Mouse (Mus musculus) spleen, postnatal 4 days (tissue): ENCODE results near the gene Cdh5.
"Not testable (repeated sequence)": the region's sequence is repeated elsewhere in the genome, so short reads cannot be mapped to it uniquely, and the experiment has no call there.

Experiments used
- DNase-seq, 2 experiments: peaks; one replicate each; pipeline ENCODE4 v3.0.0; 2022; ENCODE audit warnings: low spot score in 2 of 2

Cdh5 gene

DNA sequence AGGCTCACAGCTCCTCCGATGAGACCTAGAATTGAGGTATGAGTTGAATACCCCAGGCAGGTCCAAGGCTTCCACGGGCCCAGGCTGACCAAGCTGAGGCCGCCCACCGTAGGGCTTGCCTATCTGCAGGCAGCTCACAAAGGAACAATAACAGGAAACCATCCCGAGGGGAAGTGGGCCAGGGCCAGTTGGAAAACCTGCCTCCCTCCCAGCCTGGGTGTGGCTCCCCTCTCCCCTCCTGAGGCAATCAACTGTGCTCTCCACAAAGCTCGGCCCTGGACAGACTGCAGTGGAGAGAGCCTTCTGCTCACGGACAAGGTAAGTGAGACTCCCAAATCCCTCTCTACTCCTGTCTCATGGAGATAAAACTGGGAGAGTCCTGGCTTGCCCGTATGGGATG lies at the start of gene Cdh5:
Gene Cdh5 (plus strand): TSS at position 211 of the 400 bp plus-strand sequence.
- no peak for DNase-seq

GRCm38 (mm10) chr8:104059922-104060321 lies 41.5 kb upstream of the Cdh5 start:
- no peak for DNase-seq

GRCm38 (mm10) chr8:104060446-104060845 lies 41.0 kb upstream of the Cdh5 start:
- DNase-seq: no peak

- DNase-seq: no peak
These were observed 40.1 kb upstream of the Cdh5 start for GRCm38 (mm10) chr8:104061048-104061988.

- DNase-seq: no peak
These were observed 39.2 kb upstream of the Cdh5 start for GRCm38 (mm10) chr8:104061989-104062820.

DNA sequence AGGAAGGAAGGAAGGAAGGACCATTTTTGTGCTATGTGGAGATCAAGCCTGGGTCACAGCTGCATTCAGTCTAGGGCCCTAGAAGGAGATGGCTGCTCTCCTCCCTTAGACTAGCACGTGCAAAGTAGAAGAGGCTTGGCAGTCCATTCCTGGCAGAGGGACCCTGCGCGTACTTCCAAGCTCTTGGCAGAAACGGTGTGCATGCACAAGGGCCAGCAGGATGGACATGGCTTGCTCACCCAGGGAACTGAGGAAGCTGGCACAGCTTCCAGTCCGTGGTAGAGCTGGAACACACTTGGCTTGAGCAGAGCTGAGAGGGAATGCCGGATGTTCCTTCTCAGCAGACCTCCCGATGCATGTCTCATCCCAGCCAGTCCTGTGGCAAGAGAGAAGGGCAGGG lies 36.2 kb upstream of the Cdh5 start:
- DNase-seq: no peak

GRCm38 (mm10) chr8:104065906-104066518 lies 35.4 kb upstream of the Cdh5 start:
- DNase-seq: no peak

DNA sequence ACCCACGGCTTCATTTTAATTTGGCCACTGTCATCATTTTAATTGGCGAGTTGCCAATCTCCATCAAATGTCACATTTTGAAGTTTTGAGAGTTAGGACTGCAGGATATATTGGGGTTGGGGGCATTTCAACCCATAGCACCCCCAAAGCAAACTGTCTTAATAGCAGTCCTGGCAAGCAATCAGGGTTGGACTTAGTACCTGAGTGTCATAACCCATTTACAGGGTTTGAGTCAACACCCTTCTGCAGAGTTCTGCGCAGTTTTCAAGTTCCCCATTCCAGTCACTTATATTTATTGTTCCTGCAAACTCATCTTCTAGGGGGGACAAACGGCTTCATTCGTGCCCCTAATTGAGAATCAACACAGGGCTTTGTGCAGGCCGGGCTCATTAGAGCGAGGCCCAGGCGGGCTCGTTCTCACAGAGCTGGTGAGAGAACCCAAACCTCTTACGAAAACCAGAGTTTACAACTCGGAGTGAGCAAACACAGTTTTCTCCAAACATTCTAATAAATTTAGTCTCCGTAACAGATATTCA lies 34.0 kb upstream of the Cdh5 start:
- no peak for DNase-seq

- no peak for DNase-seq
These were observed 32.9 kb upstream of the Cdh5 start for GRCm38 (mm10) chr8:104068421-104069035.

DNA sequence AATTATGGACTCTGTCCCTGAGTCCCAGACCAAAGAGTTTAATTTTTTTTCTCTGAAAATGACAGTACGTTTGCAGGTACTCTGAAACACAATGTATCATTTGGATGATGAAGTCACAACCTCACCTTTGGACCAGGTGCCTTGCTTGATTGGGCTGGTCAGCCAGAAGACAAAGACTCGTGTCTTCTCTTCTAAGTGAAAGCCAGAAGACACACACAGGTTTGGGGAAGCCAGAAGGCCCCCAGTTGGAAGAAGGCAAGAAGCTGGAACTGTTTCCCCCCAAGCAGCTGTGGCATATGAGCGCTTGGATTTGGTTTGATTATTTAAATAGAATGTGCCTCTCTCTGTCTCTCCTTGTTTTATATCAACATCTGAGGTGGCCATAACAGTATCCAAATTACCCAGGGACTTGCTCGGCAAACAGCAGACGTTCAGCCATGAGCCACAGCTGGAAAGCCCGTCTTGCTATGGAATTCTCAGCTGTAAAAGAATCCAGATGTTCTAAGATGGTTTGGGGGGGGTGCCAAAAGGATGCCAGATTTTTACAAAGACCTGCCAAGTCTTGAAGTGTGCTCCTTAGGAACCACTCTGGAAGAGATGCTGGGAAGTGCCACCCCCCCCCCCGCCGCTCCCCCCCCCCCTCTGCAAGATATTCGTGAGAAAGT lies 31.1 kb upstream of the Cdh5 start:
- not testable (repeated sequence) for DNase-seq

GRCm38 (mm10) chr8:104070949-104071348 lies 30.5 kb upstream of the Cdh5 start:
- no peak for DNase-seq

- DNase-seq: no peak
These were observed 26.3 kb upstream of the Cdh5 start for GRCm38 (mm10) chr8:104075079-104075478.

DNA sequence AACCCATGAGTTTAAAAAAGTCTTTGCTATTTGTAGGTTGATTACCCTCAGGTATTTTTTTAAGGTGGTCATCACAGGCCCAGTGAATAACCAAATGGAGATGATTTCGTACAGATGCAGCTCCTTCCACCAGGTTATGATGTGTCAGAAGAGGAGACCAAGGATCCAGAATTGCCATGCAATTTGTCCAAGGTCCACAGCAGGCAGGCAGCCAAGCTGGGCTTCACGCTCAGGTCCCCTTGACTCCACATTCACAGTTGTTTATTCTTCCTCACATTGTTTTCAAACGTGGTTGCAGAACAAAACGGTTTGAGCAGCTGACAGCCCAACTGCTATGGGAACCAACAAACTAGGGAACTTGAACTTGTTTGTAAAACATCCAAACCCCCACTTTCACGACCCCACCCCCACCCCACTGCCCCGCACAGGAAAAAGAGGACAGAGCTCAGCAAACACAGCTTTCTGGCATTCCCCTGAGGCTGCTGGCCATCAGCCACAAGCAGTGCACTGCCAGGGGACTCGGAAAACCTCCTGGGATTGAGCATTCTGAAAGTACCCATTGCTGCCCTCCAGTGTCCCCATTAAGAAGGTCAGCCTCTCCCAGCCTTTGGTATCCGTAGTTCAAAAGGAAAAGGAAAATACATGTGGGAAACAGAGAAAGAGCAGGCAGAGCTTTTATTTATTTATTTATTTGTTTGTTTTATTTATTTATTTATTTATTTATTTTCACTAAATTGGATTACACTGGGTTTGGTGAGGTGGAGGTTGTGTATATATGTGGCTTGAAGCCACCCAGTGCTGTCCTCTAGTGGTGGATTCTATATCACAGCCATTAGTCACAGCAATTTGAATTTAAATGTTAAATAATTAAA lies 24.6 kb upstream of the Cdh5 start:
- DNase-seq: no peak

- DNase-seq: no peak
These were observed 23.3 kb upstream of the Cdh5 start for GRCm38 (mm10) chr8:104078091-104078490.

DNA sequence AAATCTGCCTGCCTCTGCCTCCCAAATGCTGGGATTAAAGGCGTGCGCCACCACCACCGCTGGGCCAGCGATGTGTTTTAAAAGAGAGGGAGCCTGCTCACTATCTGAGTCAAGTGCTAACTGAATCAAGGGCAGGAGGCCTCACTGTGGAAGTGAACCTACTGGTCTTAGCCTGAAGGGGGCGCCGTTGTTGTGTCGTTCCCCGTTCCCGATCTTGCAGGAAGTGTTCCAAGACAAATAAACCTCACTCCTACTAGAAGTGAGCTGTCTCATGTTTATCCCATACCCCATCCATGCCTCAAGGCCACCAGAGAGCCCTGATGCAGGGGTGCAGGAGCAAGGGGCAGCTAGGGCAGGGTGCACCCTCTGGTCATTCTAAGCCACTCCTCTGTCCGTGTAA lies 16.1 kb upstream of the Cdh5 start:
- DNase-seq: no peak

DNA sequence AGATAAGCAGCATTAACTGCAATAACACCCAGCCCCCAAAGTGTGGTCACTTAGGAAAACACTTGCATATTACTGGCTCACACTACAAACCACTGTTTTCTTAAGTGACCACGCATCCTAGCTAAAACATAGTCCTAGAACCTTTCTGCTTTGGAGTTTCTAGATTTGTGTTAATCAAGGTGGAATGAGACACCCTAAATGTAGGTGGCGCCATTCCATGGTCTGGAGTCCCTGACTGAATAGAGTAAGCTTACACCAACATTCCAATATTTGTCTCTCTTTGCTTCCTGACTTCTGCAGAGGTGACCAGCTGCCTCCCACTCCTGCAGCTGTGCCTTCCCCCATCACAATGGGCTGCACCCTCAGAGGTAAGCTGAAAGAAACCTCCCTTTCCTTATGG lies 14.8 kb upstream of the Cdh5 start:
- DNase-seq: no peak

- no peak for DNase-seq
These were observed 14.3 kb upstream of the Cdh5 start for GRCm38 (mm10) chr8:104087091-104087490.

- not testable (repeated sequence) for DNase-seq
These were observed 13.5 kb upstream of the Cdh5 start for GRCm38 (mm10) chr8:104087878-104088277.

DNA sequence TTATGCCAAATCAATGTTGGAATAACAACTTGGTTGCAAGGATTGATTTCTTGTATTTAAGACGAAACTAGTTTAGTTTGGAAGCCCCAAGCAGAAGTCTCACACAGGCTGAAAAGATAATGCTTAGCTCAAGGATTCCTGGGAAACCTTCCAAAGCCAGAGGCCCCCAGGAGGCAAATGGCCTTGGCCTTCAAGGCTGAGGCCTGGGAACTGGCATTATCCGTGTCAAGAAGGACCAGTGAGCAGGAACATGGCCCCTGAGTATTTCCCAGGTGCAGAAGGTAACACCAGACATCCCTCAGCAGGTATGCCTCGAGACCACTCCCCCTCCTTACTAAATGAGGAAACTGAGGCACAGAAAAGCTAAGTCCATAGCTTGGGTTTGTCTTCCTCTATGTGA lies 12.5 kb upstream of the Cdh5 start:
- DNase-seq: no peak
